Mouse (Mus musculus) liver, embryonic 11.5 days (tissue): ENCODE measurements around the gene Hnf1a. TPM values are rescaled to one million over a fixed set of nuclear protein-coding genes. Genes with fewer than 3 reads are reported as not detected.
A peak's percentile ranks its signal among the peaks of the same experiment; 100 is the strongest.

Experiments
- ATAC-seq: fragments of 200-750 bp; cut with Nextera tagmentation; replicated peaks from 2 replicates; pipeline ENCODE4 v1.8.0; 2017; ENCODE audit warnings: moderate number of reproducible peaks, mild to moderate bottlenecking, moderate TSS enrichment, moderate library complexity; ENCODE audit not compliant: low FRiP score
- DNase-seq: peaks from one replicate; pipeline ENCODE4 v3.0.0-alpha.2; 2017; ENCODE audit warnings: low spot score
- H3K27ac ChIP-seq: fragments of 300-500 bp; sonication (generic); 2 replicates; pipeline ENCODE4 v1.5.1; 2014; ENCODE audit warnings: mild to moderate bottlenecking, low read depth, low read length, control low read depth
- H3K27me3 ChIP-seq: fragments of 300-500 bp; sonication (generic); replicated peaks from 2 replicates; pipeline ENCODE4 v1.6.1; 2014; ENCODE audit warnings: low read length, mixed read lengths; ENCODE audit not compliant: control insufficient read depth, insufficient read depth
- H3K36me3 ChIP-seq: fragments of 300-500 bp; sonication (generic); 2 replicates; pipeline ENCODE4 v1.6.1; 2014; ENCODE audit warnings: mild to moderate bottlenecking, low read length, moderate library complexity, mixed read lengths; ENCODE audit not compliant: control insufficient read depth, insufficient read depth
- H3K4me1 ChIP-seq: fragments of 300-500 bp; sonication (generic); replicated peaks from 2 replicates; pipeline ENCODE4 v1.6.1; 2014; ENCODE audit warnings: low read length, mixed read lengths; ENCODE audit not compliant: control insufficient read depth, insufficient read depth
- H3K4me2 ChIP-seq: fragments of 300-500 bp; sonication (generic); 2 replicates; pipeline ENCODE4 v1.6.1; 2014; ENCODE audit warnings: mild to moderate bottlenecking, control low read depth, moderate library complexity
- H3K4me3 ChIP-seq: fragments of 300-500 bp; sonication (generic); 2 replicates; pipeline ENCODE4 v1.5.1; 2014; ENCODE audit warnings: low read depth, low read length, control low read depth
- H3K9ac ChIP-seq: fragments of 300-500 bp; sonication (generic); 2 replicates; pipeline ENCODE4 v1.6.1; 2014; ENCODE audit warnings: low read depth, low read length, control low read depth
- H3K9me3 ChIP-seq: fragments of 300-500 bp; sonication (generic); 2 replicates; pipeline ENCODE4 v1.6.1; 2016; ENCODE audit warnings: low read length, inconsistent platforms, mixed read lengths; ENCODE audit not compliant: control insufficient read depth
- WGBS: fragments of 180-500 bp; shearing (Covaris S2); extraction: QIAGEN DNeasy Blood & Tissue Kit; methylation state at CpG from one replicate; pipeline ENCODE4 v1.1.7; 2014; 5-methylcytosine and 5-hydroxymethylcytosine counted together
- polyA plus RNA-seq: library from polyadenylated mRNA; unstranded; fragments of >200 nt; fragmentation: Nextera tagmentation; extraction: Ambion mirVana; gene quantifications from 2 replicates; pipeline ENCODE4 v1.2.1, GENCODE M21; 2014

The Hnf1a gene
- 2.7 and 4.1 TPM in 2 replicates for polyA plus RNA-seq

DNA sequence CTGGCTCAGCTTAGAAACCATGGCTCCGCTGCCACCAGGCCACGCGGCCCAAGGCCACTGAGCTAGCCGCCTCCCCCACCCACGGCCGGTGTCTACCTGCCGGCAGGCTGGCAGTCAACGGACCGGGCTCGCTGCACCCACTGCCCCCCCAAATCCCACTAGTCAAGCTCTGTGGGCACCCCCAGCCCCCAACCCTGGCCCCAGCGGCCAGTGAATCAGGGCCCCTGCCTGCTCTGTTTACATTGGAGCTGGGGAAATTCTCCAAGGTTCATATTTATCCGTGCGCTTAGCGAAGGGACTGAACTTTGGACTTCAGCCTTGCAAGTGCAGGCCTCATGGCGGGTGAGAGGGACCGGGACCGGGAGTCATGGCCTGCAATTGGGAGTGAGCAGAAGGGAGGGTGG lies at the start of gene Hnf1a:
Gene Hnf1a, minus strand, starts transcription at position 271 of the 404 bp plus-strand sequence.
- Histone ChIP-seq H3K27me3 (peaks cover 2% of the 10 kb centered on the region; the same call in 1 of the 2 replicates), H3K4me3 (peak within 1 kb of the TSS; percentile 30), H3K4me2 (peak within 1 kb of the TSS; percentile 45), H3K27ac (peak within 1 kb of the TSS; percentile 8), H3K9ac (peak within 1 kb of the TSS; percentile 39), H3K4me1 (no peaks in the 10 kb centered on the region; the same call in 1 of the 2 replicates), H3K36me3 (no peaks in the 10 kb centered on the region), H3K9me3 (no peaks in the 10 kb centered on the region)
- ATAC-seq = peak; percentile 41; the same call in 1 of the 2 replicates
- no peak for DNase-seq
- WGBS = 71% methylated on average over 17 of the region's 17 CpGs

DNA sequence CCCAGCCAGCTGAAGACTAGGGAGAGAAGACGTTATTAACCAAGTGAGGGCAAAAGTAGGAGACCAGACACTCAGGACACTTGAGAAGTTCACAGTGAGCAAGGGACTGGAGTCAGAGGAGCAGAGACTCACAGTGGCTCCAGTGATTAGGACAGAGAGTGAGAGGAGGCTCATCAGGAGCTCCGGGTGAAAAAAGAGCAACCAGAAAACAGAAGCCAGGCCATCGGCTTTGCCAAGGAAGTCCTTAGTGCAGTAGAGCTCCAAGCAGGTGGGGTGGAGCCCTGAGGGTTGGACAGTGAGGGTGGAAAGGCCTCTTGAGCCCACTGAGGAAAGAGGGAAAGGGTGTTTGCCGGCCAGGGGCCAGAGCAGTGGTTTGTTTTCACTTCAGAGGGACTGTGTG lies 47.9 kb upstream of the Hnf1a start:
- 33% methylated on average over 4 of the region's 4 CpGs for WGBS
- H3K27ac ChIP-seq = peak overlapping the region; percentile 67
- H3K9ac ChIP-seq = peak overlapping the region; percentile 59
- DNase-seq (no peak), ATAC-seq (no peak)
- H3K4me3 ChIP-seq = no peak overlapping the region
- peaks cover 47% of the 10 kb centered on the region for H3K4me1 ChIP-seq
- no peaks in the 10 kb centered on the region for H3K27me3 ChIP-seq
- peak overlapping the region; percentile 63 for H3K4me2 ChIP-seq
- no peaks in the 10 kb centered on the region; the same call in 1 of the 2 replicates for H3K36me3 ChIP-seq
- H3K9me3 ChIP-seq = no peaks in the 10 kb centered on the region

DNA sequence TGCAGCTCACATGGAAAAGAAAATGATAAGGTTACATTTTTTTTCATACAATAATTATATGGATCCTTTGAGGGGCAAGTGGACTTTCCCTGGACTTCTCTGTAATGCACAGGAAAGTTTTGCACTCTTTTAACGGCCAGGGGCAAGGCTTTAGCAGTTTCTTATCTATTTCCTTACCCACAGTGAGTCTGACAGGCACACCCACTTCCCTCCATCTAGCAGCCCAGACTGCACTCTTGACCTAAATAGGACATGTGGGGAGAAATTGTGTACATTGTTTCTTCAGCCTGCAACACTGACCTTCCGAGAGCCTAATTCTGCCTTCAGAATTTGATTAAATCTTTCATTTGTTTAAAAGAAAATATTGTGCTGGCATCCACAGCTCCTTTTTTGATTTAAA lies 47.4 kb upstream of the Hnf1a start:
- peak overlapping the region; percentile 63 for H3K4me2 ChIP-seq
- H3K4me1 ChIP-seq = peaks cover 50% of the 10 kb centered on the region
- 8% methylated on average over 2 of the region's 2 CpGs for WGBS
- H3K36me3 ChIP-seq = no peaks in the 10 kb centered on the region; the same call in 1 of the 2 replicates
- ATAC-seq (peak; percentile 85), DNase-seq (no peak)
- 0 out of 2 replicates have a peak overlapping the region, but pooled peaks have one; percentile 3 for H3K4me3 ChIP-seq
- H3K9me3 ChIP-seq = no peaks in the 10 kb centered on the region
- H3K27ac ChIP-seq = peak overlapping the region; percentile 48; the same call in 1 of the 2 replicates
- no peaks in the 10 kb centered on the region for H3K27me3 ChIP-seq
- peak overlapping the region; percentile 28; the same call in 1 of the 2 replicates for H3K9ac ChIP-seq

DNA sequence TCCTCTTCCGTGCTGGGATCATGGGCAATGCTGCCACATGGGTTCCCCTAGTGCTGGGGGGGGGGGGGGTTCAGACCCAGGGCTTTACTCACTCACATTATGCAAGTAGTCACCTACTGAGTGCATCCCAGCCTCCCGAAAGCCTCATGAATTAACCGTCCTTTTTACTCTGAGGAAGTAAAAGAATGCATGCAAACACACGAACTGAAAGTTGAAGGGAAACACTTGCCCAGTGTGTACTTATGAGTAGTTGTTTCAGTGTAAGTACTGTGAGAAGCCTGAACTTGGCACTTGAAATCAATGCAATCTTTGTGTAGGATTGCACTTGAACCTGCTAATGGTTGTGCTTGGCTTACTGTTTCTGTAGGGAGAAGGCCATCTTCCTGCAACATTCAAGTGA lies 44.2 kb upstream of the Hnf1a start:
- Histone ChIP-seq H3K4me2 (no peak overlapping the region), H3K27ac (no peak overlapping the region), H3K9ac (no peak overlapping the region), H3K4me3 (no peak overlapping the region), H3K27me3 (no peaks in the 10 kb centered on the region), H3K9me3 (no peaks in the 10 kb centered on the region), H3K36me3 (no peaks in the 10 kb centered on the region), H3K4me1 (peaks cover 66% of the 10 kb centered on the region)
- DNase-seq = no peak
- WGBS = 62% methylated on average over 4 of the region's 4 CpGs
- no peak for ATAC-seq

DNA sequence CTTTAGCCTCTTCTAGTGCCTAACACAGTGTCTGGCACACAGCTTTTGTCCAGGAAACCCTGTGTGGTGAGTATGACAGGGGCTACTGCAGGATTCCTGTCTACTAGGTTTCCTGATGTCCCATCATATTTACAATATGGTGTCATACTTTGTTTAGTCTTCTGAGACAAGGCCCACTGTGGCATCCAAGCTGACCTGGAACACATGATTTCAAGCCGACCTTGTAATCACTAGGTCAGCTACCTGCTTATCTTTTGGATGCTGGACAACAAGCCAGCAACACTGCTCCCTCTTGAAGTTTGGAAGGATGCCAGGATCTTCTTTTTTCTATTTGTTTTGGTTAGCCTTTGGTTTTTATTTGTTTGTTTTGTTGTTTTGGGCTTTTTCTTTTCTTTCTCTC lies 43.7 kb upstream of the Hnf1a start:
- Histone ChIP-seq H3K9ac (no peak overlapping the region), H3K27me3 (no peaks in the 10 kb centered on the region), H3K4me2 (no peak overlapping the region), H3K9me3 (no peaks in the 10 kb centered on the region), H3K27ac (no peak overlapping the region), H3K4me3 (peak overlapping the region; percentile 14; the same call in 1 of the 2 replicates), H3K4me1 (peaks cover 71% of the 10 kb centered on the region), H3K36me3 (no peaks in the 10 kb centered on the region)
- ATAC-seq (no peak), DNase-seq (no peak)
- WGBS = 27% methylated on average over 1 of the region's 1 CpGs

DNA sequence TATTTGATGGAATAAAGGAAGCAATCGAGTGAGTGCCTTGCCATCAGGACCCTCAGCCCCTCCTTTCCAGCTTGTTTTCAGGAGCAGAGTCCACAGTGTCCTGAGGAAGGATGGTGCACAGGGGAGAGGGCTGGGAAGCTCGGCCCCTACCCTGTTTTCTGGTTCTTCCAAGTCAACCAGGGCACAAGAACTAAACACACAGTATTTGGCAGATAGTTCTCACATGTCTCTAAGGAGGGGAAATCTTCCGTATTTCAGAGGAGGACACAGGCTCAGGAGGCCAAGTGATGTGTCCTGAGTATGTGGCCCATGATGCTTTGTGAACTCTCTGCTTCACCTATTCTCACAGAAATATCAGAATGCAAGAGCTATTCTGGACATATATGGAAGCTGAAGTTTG lies 42.5 kb upstream of the Hnf1a start:
- H3K27ac ChIP-seq = no peak overlapping the region
- peak overlapping the region; percentile 89 for H3K4me2 ChIP-seq
- no peaks in the 10 kb centered on the region for H3K36me3 ChIP-seq
- 0 out of 2 replicates have a peak overlapping the region, but pooled peaks have one; percentile 100 for H3K4me3 ChIP-seq
- no peaks in the 10 kb centered on the region for H3K27me3 ChIP-seq
- no peak overlapping the region for H3K9ac ChIP-seq
- ATAC-seq = no peak
- no peak for DNase-seq
- peaks cover 64% of the 10 kb centered on the region for H3K4me1 ChIP-seq
- WGBS = 57% methylated on average over 3 of the region's 3 CpGs
- H3K9me3 ChIP-seq = no peaks in the 10 kb centered on the region

DNA sequence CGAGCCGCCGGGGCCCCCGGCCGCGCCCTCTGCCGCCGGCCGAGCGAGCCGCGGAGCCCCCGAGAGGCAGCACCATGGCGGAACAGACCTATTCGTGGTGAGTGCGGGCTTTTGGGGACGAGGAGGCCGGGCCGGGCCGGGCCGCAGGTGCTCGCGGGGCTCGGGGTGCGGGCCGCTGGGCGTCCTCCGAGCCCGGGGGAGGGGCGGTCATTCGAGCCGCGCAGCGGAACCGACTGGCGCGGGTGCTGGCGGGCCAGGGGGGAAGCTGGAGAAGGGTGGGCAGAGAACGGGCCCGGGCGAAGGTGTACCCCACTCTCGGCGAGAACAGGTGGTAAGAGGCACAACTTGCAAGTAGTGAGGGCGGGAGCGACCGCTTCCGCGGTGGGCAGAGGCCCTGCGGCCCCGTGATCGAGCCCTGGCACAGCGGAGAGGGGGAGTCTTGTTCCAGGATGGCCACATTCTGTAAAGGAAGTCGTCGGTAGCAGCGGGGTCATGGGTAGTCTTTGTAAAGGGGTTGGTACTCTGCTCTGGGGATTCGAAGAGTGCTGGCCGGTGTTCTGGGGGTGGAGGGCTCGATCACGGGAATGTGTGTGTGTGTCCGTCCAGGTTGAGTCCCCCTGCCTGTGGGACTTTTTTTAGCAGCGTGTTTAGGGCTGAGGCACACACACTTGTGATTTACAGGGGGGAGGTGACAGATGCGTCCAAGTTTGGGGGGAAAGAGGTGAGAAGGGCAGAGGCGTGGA lies 40.8 kb upstream of the Hnf1a start:
- H3K4me2 ChIP-seq = peak overlapping the region; percentile 89
- WGBS = 1% methylated on average over 62 of the region's 63 CpGs
- peak overlapping the region; percentile 94 for H3K27ac ChIP-seq
- H3K36me3 ChIP-seq = no peaks in the 10 kb centered on the region
- H3K9me3 ChIP-seq = no peaks in the 10 kb centered on the region
- H3K4me1 ChIP-seq = peaks cover 48% of the 10 kb centered on the region
- peak overlapping the region; percentile 99 for H3K9ac ChIP-seq
- H3K27me3 ChIP-seq = no peaks in the 10 kb centered on the region
- peak; percentile 65 for DNase-seq
- H3K4me3 ChIP-seq = peak overlapping the region; percentile 100
- ATAC-seq = peak; percentile 25

DNA sequence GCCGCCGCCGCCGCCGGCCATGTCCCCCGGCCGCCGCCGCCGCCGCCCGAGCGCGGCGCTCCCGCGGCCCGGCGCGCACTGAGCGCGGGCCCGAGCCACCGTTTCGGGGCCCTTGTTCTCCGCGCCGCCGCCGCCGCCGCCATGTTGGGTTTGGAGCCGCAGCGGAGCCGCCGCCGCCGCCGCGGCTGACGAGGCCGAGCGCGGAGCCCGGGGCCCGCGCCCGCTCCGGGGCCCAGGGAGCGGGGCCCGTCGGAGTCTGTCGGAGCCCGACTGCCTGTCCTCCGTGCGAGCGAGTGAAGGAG lies 40.3 kb upstream of the Hnf1a start:
- Histone ChIP-seq H3K4me3 (peak overlapping the region; percentile 100), H3K27ac (peak overlapping the region; percentile 94), H3K27me3 (no peaks in the 10 kb centered on the region), H3K9ac (peak overlapping the region; percentile 99), H3K9me3 (no peaks in the 10 kb centered on the region), H3K36me3 (no peaks in the 10 kb centered on the region), H3K4me1 (peaks cover 47% of the 10 kb centered on the region), H3K4me2 (peak overlapping the region; percentile 89)
- WGBS = under 1% methylated on average over 33 of the region's 57 CpGs
- DNase-seq = no peak
- no peak for ATAC-seq
